Mouse (Mus musculus) heart, embryonic 15.5 days (tissue): ENCODE data around the gene Gsx2. TPM values are rescaled to one million over a fixed set of nuclear protein-coding genes. Genes with fewer than 3 reads are reported as not detected.

ENCODE experiments used
- ATAC-seq: fragments of 200-750 bp; cut with Nextera tagmentation; replicated peaks from 2 replicates; pipeline ENCODE4 v1.8.0; 2017; ENCODE audit warnings: low read depth, moderate TSS enrichment; ENCODE audit not compliant: insufficient number of reproducible peaks, insufficient read depth, low FRiP score
- H3K27ac ChIP-seq: fragments of 300-500 bp; sonication (generic); 2 replicates; pipeline ENCODE4 v1.5.1; 2015; ENCODE audit warnings: mild to moderate bottlenecking, inconsistent platforms
- H3K27me3 ChIP-seq: fragments of 300-500 bp; sonication (generic); 2 replicates; pipeline ENCODE4 v1.6.1; 2015; ENCODE audit warnings: inconsistent platforms
- H3K36me3 ChIP-seq: fragments of 300-500 bp; sonication (generic); 2 replicates; pipeline ENCODE4 v1.6.1; 2015; ENCODE audit warnings: mild to moderate bottlenecking, inconsistent platforms
- H3K4me1 ChIP-seq: fragments of 300-500 bp; sonication (generic); replicated peaks from 2 replicates; pipeline ENCODE4 v1.6.1; 2015; ENCODE audit warnings: inconsistent platforms
- H3K4me2 ChIP-seq: fragments of 300-500 bp; sonication (generic); 2 replicates; pipeline ENCODE4 v1.6.1; 2015; ENCODE audit warnings: inconsistent platforms, mild to moderate bottlenecking, moderate library complexity
- H3K4me3 ChIP-seq: fragments of 300-500 bp; sonication (generic); 2 replicates; pipeline ENCODE4 v1.5.1; 2015; ENCODE audit warnings: mild to moderate bottlenecking, inconsistent platforms
- H3K9ac ChIP-seq: fragments of 300-500 bp; sonication (generic); 2 replicates; pipeline ENCODE4 v1.6.1; 2015; ENCODE audit warnings: mild to moderate bottlenecking, inconsistent platforms
- H3K9me3 ChIP-seq: fragments of 300-500 bp; sonication (generic); replicated peaks from 2 replicates; pipeline ENCODE4 v1.6.1; 2016; ENCODE audit warnings: inconsistent platforms
- WGBS: fragments of 180-500 bp; shearing (Covaris S2); methylation state at CpG from one replicate; pipeline ENCODE4 v1.1.7; 2015; ENCODE audit warnings: mixed read lengths; 5-methylcytosine and 5-hydroxymethylcytosine counted together
- polyA plus RNA-seq: library from polyadenylated mRNA; unstranded; fragments of >200 nt; fragmentation: Nextera tagmentation; extraction: Ambion mirVana; gene quantifications from 2 replicates; pipeline ENCODE4 v1.2.1, GENCODE M21; 2015

Gene Gsx2
- polyA plus RNA-seq, 1 experiment from 2014 or later: not detected

GRCm38 (mm10) chr5:75067125-75067756 is 8.2 kb upstream of the Gsx2 start:
- ATAC-seq: 0 out of 2 replicates have a peak, but pooled peaks have one; percentile 39

GRCm38 (mm10) chr5:75070132-75070531 is 5.3 kb upstream of the Gsx2 start:
- H3K9me3 ChIP-seq: no peaks in the 10 kb centered on the region
- H3K9ac ChIP-seq: no peak overlapping the region
- no peak for ATAC-seq
- H3K27me3 ChIP-seq: peaks cover 95% of the 10 kb centered on the region
- H3K4me2 ChIP-seq: no peak overlapping the region
- H3K27ac ChIP-seq: no peak overlapping the region
- H3K4me1 ChIP-seq: peaks cover 23% of the 10 kb centered on the region
- no peak overlapping the region for H3K4me3 ChIP-seq
- no peaks in the 10 kb centered on the region for H3K36me3 ChIP-seq
- 2% methylated on average over 13 of the region's 13 CpGs for WGBS

More at GRCm38 (mm10) chr5:75067125-75067756, 8.2 kb upstream of the Gsx2 start:
- H3K9me3 ChIP-seq: no peaks in the 10 kb centered on the region
- H3K27me3 ChIP-seq: peaks cover 68% of the 10 kb centered on the region
- under 1% methylated on average over 30 of the region's 30 CpGs for WGBS
- peaks cover 22% of the 10 kb centered on the region for H3K4me1 ChIP-seq
- H3K9ac ChIP-seq: peak overlapping the region; percentile 2; the same call in 1 of the 2 replicates
- peak overlapping the region; percentile 72 for H3K4me2 ChIP-seq
- H3K4me3 ChIP-seq: peak overlapping the region; percentile 45
- no peak overlapping the region for H3K27ac ChIP-seq
- no peaks in the 10 kb centered on the region for H3K36me3 ChIP-seq

- WGBS: 3% methylated on average over 23 of the region's 23 CpGs
- no peak overlapping the region for H3K9ac ChIP-seq
Observed at GRCm38 (mm10) chr5:75070656-75071375, 4.6 kb upstream of the Gsx2 start.

GRCm38 (mm10) chr5:75071951-75072350 is 3.5 kb upstream of the Gsx2 start:
- H3K4me1 ChIP-seq: peaks cover 32% of the 10 kb centered on the region
- ATAC-seq: no peak
- H3K27ac ChIP-seq: no peak overlapping the region
- 2% methylated on average over 10 of the region's 10 CpGs for WGBS
- no peak overlapping the region for H3K4me2 ChIP-seq
- no peaks in the 10 kb centered on the region for H3K9me3 ChIP-seq
- H3K4me3 ChIP-seq: no peak overlapping the region
- no peaks in the 10 kb centered on the region for H3K36me3 ChIP-seq
- peaks cover 99% of the 10 kb centered on the region for H3K27me3 ChIP-seq
- no peak overlapping the region for H3K9ac ChIP-seq

More at GRCm38 (mm10) chr5:75070656-75071375, 4.6 kb upstream of the Gsx2 start:
- 0 out of 2 replicates have a peak overlapping the region, but pooled peaks have one; percentile 6 for H3K4me2 ChIP-seq
- no peak overlapping the region for H3K27ac ChIP-seq
- no peak for ATAC-seq
- peaks cover 98% of the 10 kb centered on the region for H3K27me3 ChIP-seq
- H3K9me3 ChIP-seq: no peaks in the 10 kb centered on the region
- no peaks in the 10 kb centered on the region for H3K36me3 ChIP-seq
- peaks cover 30% of the 10 kb centered on the region for H3K4me1 ChIP-seq
- H3K4me3 ChIP-seq: peak overlapping the region; percentile 8; the same call in 1 of the 2 replicates

- H3K4me1 ChIP-seq: peaks cover 26% of the 10 kb centered on the region
- no peak overlapping the region for H3K9ac ChIP-seq
- WGBS: 12% methylated on average over 4 of the region's 4 CpGs
- no peak overlapping the region for H3K4me3 ChIP-seq
- ATAC-seq: no peak
- no peaks in the 10 kb centered on the region for H3K36me3 ChIP-seq
- no peak overlapping the region for H3K4me2 ChIP-seq
- no peaks in the 10 kb centered on the region for H3K9me3 ChIP-seq
- peaks cover 99% of the 10 kb centered on the region for H3K27me3 ChIP-seq
- no peak overlapping the region for H3K27ac ChIP-seq
Observed at GRCm38 (mm10) chr5:75072532-75072931, 2.9 kb upstream of the Gsx2 start.

- Histone ChIP-seq H3K36me3 (no peaks in the 10 kb centered on the region), H3K4me1 (peaks cover 25% of the 10 kb centered on the region), H3K4me2 (no peak overlapping the region), H3K4me3 (no peak overlapping the region), H3K9ac (no peak overlapping the region), H3K9me3 (no peaks in the 10 kb centered on the region), H3K27me3 (peaks cover 98% of the 10 kb centered on the region), H3K27ac (no peak overlapping the region)
- 17% methylated on average over 1 of the region's 1 CpGs for WGBS
- ATAC-seq: no peak
Observed at GRCm38 (mm10) chr5:75073167-75073566, 2.2 kb upstream of the Gsx2 start.

GRCm38 (mm10) chr5:75073684-75074083 is 1.7 kb upstream of the Gsx2 start:
- H3K27me3 ChIP-seq: peaks cover 98% of the 10 kb centered on the region
- H3K36me3 ChIP-seq: no peaks in the 10 kb centered on the region
- peaks cover 25% of the 10 kb centered on the region for H3K4me1 ChIP-seq
- H3K9ac ChIP-seq: no peak overlapping the region
- no peak for ATAC-seq
- no peak overlapping the region for H3K4me3 ChIP-seq
- no peaks in the 10 kb centered on the region for H3K9me3 ChIP-seq
- H3K27ac ChIP-seq: no peak overlapping the region
- no peak overlapping the region for H3K4me2 ChIP-seq
- 32% methylated on average over 3 of the region's 3 CpGs for WGBS

GRCm38 (mm10) chr5:75074132-75074531 is 1.3 kb upstream of the Gsx2 start:
- Histone ChIP-seq H3K27me3 (peaks cover 98% of the 10 kb centered on the region), H3K4me1 (peaks cover 25% of the 10 kb centered on the region), H3K4me3 (no peak overlapping the region), H3K9ac (no peak overlapping the region), H3K27ac (no peak overlapping the region), H3K9me3 (no peaks in the 10 kb centered on the region), H3K4me2 (no peak overlapping the region), H3K36me3 (no peaks in the 10 kb centered on the region)
- WGBS: 25% methylated on average over 4 of the region's 4 CpGs
- ATAC-seq: no peak

- no peaks in the 10 kb centered on the region for H3K36me3 ChIP-seq
- no peaks in the 10 kb centered on the region for H3K9me3 ChIP-seq
- no peak for ATAC-seq
- H3K27me3 ChIP-seq: peaks cover 98% of the 10 kb centered on the region
- no peak overlapping the region for H3K9ac ChIP-seq
- H3K4me3 ChIP-seq: peak overlapping the region; percentile 32; the same call in 1 of the 2 replicates
- peak overlapping the region; percentile 45 for H3K4me2 ChIP-seq
- peaks cover 25% of the 10 kb centered on the region for H3K4me1 ChIP-seq
- no peak overlapping the region for H3K27ac ChIP-seq
- 9% methylated on average over 15 of the region's 15 CpGs for WGBS
Observed at GRCm38 (mm10) chr5:75074537-75075382, 641 bp upstream of the Gsx2 start.

- Histone ChIP-seq H3K4me2 (peak overlapping the region; percentile 45; the same call in 1 of the 2 replicates), H3K4me1 (peaks cover 13% of the 10 kb centered on the region), H3K27ac (no peak overlapping the region), H3K27me3 (peaks cover 99% of the 10 kb centered on the region), H3K4me3 (0 out of 2 replicates have a peak overlapping the region, but pooled peaks have one; percentile 32), H3K36me3 (no peaks in the 10 kb centered on the region), H3K9me3 (no peaks in the 10 kb centered on the region), H3K9ac (no peak overlapping the region)
- 2% methylated on average over 17 of the region's 17 CpGs for WGBS
- no peak for ATAC-seq
Observed at GRCm38 (mm10) chr5:75076326-75077050, 1.1 kb downstream of the Gsx2 start.
